Mouse (Mus musculus) frontal cortex, postnatal 25 days (tissue): Measurements from ENCODE around the gene Arl3.

Experiments used
- DNase-seq, 2 experiments: peaks; one replicate each; pipeline ENCODE4 v3.0.0; 2022; ENCODE audit warnings: low spot score in 2 of 2

Gene Arl3

DNA sequence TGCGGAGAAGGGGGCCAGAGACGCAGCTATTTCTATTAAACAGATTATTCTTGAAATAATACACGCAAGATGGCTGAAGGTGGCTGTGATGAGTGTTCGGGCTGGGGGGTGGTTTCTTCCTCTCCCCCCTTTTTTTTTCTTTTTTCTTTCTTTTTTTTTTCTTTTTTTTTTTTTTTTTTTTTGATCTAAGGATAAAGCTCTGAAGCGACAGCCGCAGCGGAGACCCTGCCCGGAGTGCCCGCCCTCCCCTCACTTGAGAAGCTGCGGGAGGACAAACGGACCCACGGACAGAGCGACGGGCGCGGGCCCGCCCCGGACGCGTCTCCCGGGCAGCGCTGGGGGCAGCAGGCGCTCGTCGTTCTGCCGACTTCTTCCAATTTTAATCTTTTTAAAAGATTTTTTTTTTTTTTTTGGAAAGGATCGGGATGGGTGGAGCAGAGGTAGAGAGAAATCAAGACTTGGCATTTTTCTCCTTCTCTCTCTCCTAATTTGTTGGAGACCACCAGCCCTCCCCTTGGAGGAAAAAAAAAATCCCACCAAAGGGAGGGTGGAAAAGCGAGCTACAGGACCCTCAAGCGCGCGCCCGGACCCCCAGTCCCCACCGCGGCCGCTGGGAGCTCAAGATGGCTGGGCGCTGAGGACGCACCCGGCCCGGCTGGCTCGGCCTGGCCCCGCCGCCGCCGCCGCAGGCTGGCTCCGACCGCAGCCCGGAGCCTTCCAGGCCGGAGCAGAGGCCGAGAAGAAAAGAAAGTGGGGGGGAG is 72.2 kb downstream of the Arl3 start:
- no peak for DNase-seq

DNA sequence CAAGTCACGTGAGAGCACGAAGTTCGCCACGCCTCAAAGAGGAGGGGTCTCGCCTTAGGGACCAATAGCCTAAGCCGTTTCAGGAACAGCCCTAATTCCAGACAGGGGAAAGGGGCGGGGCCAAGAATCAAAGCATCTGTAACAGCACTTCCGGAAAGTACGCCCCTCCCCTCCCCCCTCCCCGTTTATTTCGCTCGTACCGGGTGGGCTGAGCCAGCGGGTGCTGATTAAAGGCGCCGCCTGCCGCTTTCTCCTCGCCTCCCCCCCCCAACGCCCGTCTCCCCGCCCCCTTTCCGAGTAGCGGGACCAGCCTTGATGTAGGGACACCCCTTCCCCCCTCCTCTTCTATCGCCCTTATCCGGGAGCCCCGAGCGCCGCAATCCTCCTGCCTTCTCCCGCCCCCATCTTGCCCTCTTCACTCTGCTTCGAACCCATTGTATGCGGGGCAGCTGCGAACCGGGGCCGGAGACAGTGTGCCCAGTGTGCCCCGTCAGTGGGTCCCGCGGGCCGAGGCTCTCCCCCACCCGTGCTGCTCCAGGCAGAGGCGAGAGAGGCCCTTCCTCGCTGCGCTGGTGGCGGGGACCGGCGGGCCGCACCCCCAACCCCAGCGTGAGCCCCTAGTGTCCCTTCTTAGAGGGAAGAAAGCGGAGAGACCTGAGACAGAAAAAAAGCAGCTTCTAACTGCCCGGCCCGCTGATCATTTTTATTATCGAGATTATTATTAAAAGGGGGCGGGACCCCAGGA is 73.0 kb downstream of the Arl3 start:
- peak; percentile 82 to 89 for DNase-seq

DNA sequence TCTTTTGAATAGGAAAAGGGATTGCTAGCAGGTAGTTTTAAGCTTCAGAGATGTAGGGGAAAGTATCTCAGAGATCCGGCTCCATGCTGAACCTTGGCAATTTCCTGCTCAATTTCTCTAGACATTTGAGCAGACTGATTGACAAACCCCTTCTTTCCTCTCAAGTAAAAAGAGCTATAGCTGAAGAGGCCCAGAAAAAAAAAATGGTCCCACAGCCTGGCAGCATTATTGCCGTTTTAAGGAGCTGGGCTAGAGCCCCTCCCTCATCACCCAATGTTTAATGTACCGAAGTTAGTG is 73.5 kb downstream of the Arl3 start:
- DNase-seq = no peak

DNA sequence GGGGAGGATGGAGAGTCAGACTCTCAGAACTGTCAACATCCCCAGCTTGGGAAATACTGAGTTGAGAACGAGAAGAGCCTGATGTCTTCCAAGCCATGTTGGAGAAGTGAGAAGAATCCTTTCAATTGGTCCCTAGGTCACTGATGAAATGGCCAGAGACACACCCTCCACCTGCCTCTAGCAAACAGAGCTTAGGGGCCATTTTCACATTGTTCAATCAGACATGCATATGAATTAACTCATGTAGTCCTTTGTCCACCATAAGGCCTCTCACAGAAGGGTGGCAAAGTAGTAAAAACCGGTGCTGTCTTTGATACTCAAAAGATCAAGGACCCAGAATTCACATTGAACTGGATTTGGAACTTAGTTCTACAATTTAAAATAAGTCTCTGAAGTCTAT is 75.8 kb downstream of the Arl3 start:
- no peak for DNase-seq

DNA sequence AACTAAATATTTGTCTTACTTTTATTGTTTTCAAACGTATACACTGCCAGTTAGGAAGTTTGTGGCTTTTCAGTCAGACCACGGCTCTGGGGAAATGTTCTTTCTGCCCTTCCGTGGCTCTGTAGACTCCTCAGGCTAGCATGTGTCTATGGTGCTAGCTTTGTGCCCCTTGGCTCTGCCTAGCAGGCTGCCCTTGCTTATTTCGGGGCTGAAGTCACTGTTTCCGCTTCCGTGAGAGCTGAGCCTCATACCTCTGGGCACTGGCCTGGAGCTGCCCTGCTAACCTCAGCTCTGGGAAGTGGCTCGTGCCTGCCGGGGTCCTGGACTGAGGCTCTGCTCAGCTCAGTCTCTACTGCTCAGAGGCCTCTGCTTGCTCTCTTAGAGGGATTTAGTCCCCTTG is 77.9 kb downstream of the Arl3 start:
- DNase-seq = no peak

DNA sequence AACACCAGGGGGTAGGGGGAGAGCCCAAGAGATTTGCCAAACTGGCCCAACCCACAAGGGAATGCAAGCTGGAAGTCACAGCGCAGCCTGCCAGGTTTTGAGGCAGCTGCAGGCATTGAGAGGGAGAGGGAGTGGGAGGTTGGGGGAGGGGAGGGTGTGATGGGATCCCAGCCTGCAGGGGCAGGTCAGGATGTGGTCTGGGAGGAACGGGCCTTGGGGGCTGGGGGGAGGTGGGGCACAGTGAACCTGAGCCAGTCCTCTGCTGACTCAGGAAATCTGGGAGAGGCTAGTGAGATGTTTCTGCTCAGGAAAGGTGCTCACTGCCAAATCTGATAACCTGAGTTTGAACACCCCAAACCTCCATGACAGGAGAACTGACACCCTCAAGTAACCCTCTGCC is 82.4 kb downstream of the Arl3 start:
- no peak for DNase-seq

DNA sequence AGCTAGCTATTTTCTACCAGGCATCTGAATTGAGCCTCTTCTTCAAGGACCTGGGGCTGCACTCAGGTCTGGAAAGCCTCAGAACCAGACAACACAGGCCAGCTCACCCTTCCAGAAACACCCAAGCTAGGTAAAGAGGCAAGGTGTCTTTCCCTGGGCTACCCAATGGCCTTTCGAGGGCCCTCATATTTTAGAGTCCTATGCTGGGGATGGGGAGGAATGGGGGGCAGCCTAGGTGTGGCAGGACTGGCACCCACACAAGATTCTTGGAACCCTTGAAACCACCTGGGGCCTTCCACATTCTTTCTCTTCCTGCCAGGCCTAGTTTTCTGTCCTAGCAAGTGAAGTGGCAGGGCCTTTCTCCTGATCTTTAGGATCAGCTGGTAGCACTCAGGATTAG is 83.5 kb downstream of the Arl3 start:
- no peak for DNase-seq

DNA sequence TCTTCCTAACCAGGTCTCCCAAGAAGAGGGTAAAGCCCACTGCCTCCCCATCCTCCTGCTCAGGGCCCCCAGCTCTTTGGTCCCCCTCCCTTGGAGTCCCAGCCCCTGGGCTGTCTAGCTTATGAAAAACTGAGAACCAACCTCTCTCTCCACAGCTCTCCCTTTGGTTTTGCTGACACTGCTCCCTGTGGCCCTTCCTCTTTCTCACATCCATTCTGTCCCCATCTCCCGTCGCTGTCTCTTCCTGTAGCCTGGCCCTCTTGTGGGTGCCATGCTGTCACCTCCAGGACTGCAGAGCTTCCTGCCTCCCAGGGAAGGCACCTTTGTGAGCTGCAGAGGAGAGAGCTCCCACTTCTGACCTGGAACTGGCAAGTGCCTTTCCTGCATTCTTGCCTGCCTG is 86.3 kb downstream of the Arl3 start:
- no peak for DNase-seq

DNA sequence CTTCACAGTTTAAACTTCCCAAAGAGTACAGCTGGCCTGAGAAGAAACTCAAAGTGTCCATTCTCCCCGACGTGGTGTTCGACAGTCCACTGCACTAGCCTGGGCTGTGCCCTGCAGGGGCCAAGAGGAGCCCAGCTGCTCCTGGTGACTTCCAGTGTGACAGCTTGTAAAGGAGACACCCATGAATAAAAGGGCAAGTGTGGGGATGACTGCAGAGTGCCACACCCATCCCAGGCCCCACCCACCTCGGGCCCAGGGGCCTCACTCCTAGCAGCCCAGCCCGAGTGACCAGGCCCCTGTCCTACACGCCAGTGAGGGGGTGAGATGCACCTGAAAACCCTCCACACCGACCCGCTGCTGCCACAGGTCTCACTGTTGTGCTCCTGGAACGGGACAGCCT is 87.2 kb downstream of the Arl3 start:
- DNase-seq = no peak

DNA sequence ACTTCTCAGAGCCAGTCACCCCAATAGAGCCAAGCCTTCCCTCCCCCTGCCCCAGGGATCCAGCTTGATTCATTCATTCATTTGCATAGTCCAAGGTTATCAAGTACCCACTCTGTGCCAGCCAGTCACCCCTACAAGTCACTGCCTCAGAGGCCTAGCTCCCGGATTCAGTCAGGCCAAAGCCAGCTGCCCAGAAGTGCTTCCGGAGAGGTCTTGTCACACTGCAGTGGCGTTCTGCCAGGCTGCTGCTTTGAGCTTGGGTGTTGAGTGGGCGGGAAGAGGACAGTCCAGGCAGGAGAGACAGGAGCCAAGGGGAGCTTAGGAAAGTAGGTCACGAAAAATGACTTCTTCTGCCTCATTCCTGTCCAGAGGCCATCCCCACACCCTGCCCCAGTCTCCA is 88.5 kb downstream of the Arl3 start:
- no peak for DNase-seq

DNA sequence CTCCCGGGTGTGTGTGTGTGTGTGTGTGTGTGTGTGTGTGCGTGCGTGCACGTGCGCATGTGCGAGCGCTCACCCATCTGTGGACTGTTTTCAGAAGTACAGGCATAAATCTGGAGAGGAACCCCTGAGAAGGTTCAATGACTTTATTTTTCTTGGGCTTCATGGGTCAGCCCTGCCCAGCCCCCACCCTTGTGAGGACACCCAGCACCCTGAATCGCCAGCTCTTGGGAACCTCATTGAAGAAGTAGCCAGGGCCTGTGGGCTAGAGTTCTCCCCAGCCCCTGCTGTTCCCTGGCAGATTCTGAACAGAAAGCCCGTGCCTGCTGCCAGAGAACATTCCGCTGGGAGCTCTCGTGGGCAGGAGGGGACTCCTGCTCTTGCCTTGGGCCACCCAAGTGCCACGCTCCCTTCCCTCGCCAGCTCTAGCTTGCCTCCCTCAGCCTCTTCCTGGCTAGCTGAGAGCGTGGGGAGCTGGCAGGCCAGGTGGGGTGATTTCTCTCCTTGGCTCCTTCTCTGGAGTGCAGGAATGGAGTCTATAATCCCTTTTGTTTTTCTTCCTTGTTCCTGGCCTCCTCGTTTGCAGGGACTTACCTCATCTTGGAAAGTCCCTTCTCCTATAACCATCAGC is 89.2 kb downstream of the Arl3 start:
- DNase-seq = no peak

DNA sequence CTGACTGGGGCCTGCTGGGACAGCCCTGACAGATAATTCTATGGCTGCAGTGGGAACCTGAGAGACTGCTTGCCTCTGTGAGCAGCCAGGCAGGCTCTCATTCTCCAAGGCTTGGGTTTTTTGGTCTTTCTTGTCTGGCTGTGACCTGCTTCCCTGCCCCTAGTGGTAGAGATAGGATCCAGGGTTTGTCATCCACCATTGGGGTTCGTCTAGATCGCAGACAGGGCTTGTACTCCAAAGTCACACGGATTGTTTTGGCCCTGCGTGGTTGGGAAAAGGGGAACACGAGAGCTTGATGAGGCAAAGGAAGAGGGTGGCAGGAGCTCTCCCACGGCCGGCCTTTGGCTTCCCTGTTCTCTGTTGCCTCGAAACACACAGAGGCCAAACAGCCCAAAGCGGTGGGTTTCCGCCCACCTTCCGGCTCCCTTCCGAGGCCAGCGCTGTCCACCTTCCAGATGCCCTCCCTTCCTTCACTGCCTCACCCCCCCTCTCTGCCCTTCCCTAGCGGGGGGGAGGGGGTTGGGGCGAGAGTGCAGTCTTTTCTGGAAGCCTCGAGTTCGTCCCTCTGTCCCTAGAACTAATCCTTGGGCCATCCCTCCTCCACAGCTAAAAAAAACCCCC is 90.0 kb downstream of the Arl3 start:
- no peak for DNase-seq

DNA sequence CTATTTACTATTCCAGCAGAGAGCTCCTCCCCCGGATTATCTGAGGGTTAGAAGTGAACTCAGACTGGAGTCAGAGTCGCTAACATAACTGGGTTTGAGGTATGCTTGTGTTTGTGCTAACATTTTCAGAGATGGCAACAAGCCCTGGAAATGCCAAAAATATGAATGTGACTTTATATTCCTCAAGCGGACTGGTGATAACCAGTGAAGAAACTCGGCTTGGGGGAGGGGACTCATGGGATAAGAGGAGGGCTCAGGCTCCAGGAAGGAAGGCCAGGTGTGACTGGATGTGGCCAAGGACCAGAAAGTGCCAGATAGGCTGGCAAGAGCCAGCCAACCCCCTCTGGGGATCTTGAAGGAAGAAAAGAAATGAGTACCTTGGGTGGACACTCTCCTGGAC is 91.2 kb downstream of the Arl3 start:
- DNase-seq = no peak

DNA sequence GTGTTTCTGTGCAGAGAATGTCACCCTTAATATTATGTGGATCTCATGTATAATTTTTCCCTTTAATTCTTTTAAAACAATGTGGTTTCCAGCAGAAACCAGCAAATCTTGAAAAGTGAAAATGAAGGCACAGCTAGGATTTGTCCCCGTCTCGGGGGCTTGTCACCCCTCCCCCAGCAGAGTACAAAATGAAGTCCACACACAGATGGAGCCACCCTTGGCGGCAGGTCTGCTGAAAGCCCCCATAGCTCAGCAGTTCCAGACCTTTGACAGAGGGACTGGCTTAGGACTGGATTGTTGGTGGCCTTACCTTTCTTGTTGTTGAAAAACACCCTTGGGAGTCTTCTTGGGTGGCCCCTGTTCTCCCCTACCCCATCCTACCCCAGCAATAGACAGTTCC is 91.6 kb downstream of the Arl3 start:
- DNase-seq = no peak
